Mouse (Mus musculus): ENCODE measurements around the gene Rnaseh1.

GRCm38 (mm10) chr12:28625407-28625806 lies 24.0 kb upstream of the Rnaseh1 start:
- no peak for TF ChIP-seq CTCF (IDR thresholded peaks at IDR 0.05; ENCODE audit: low read depth, low read length)
- no peak for TF ChIP-seq POLR2AphosphoS5 (IDR thresholded peaks at IDR 0.05; ENCODE audit: insufficient replicate concordance, low read depth, low read length)
- no peak for TF ChIP-seq GATA1 (IDR thresholded peaks at IDR 0.05; ENCODE audit: borderline replicate concordance, low read length)
- no peak for TF ChIP-seq GATA2 (IDR thresholded peaks at IDR 0.05; ENCODE audit: borderline replicate concordance, low read depth, low read length)
- no peak for TF ChIP-seq TAL1 (conservative IDR thresholded peaks at IDR 0.05; ENCODE audit: low read depth, low read length)

Measured in G1E (cell line).